Mouse (Mus musculus): ENCODE results near the gene Dad1.

GRCm38 (mm10) chr14:54204786-54205185 lies 49.1 kb downstream of the Dad1 start:
- TF ChIP-seq POLR2A (IDR thresholded peaks at IDR 0.05; ENCODE audit: low read depth, low read length): no peak
- TF ChIP-seq CTCF (IDR thresholded peaks at IDR 0.05; ENCODE audit: extremely low read depth, insufficient read depth, insufficient read length, insufficient replicate concordance): no peak
